Mouse (Mus musculus): ENCODE data around the gene Pfn3. TPM values are rescaled to one million over a fixed set of nuclear protein-coding genes. Genes with fewer than 3 reads are reported as not detected.

Gene Pfn3
- total RNA-seq, 1 experiment from 2014 or later: not detected

GRCm38 (mm10) chr13:55398088-55398487 is 16.9 kb downstream of the Pfn3 start, which contains the start of gene Slc34a1:
Gene Slc34a1, plus strand, starts transcription at chr13:55398187.
- DNase-seq: no peak

- DNase-seq: peak; percentile 34
Observed at GRCm38 (mm10) chr13:55392933-55393332, 22.1 kb downstream of the Pfn3 start.

GRCm38 (mm10) chr13:55391626-55392029 is 23.4 kb downstream of the Pfn3 start:
- no peak for DNase-seq

GRCm38 (mm10) chr13:55390644-55391043 is 24.4 kb downstream of the Pfn3 start:
- DNase-seq: no peak

- no peak for DNase-seq
Observed at GRCm38 (mm10) chr13:55381790-55382189, 33.2 kb downstream of the Pfn3 start.

GRCm38 (mm10) chr13:55378907-55379580 is 36.0 kb downstream of the Pfn3 start:
- DNase-seq: no peak

- no peak for DNase-seq
Observed at GRCm38 (mm10) chr13:55375877-55376276, 39.2 kb downstream of the Pfn3 start.

- no peak for DNase-seq
Observed at GRCm38 (mm10) chr13:55374206-55374924, 40.7 kb downstream of the Pfn3 start.

- DNase-seq: no peak
Observed at GRCm38 (mm10) chr13:55371740-55372139, 43.3 kb downstream of the Pfn3 start.

GRCm38 (mm10) chr13:55371007-55371681 is 43.9 kb downstream of the Pfn3 start:
- DNase-seq: no peak

GRCm38 (mm10) chr13:55370234-55370633 is 44.8 kb downstream of the Pfn3 start:
- DNase-seq: peak; percentile 32

- peak; percentile 33 for DNase-seq
Observed at GRCm38 (mm10) chr13:55369531-55370114, 45.4 kb downstream of the Pfn3 start, which contains the start of gene Rgs14. Gene Rgs14, plus strand, starts transcription at chr13:55369732.

GRCm38 (mm10) chr13:55368401-55368800 is 46.6 kb downstream of the Pfn3 start:
- DNase-seq: no peak

Small RNAs within 50 kb of the gene (microRNA-seq; reads per million reads assigned to microRNA genes)
- gene Mir6943: 0 to 1.5 reads per million in 2 experiments

Other genes starting within 250 kb of the Pfn3 start
- gene Nsd1, start 205.4 kb downstream of the Pfn3 start, total RNA-seq (2021): 120 and 132 TPM in 2 replicates
- 170 and 174 TPM in 2 replicates for gene Prelid1, start 94.7 kb downstream of the Pfn3 start, total RNA-seq (2021)
- gene Rab24, start 93.3 kb downstream of the Pfn3 start, total RNA-seq (2021): 53.7 and 60.7 TPM in 2 replicates
- 10.0 and 10.9 TPM in 2 replicates for gene Mxd3, start 85.4 kb downstream of the Pfn3 start, total RNA-seq (2021)
- 105 and 107 TPM in 2 replicates for gene Lman2, start 52.4 kb downstream of the Pfn3 start, total RNA-seq (2021)
- 0.44 and 4.5 TPM in 2 replicates for gene Rgs14, start 45.5 kb downstream of the Pfn3 start, total RNA-seq (2021)
- 0.33 TPM in 1 of 2 replicates, not detected in the other for gene Slc34a1, start 17.0 kb downstream of the Pfn3 start, total RNA-seq (2021)
- 4.3 and 60.0 TPM in 2 replicates for gene F12, start 11.6 kb upstream of the Pfn3 start, total RNA-seq (2021)
- 35.3 and 55.4 TPM in 2 replicates for gene Grk6, start 29.8 kb upstream of the Pfn3 start, total RNA-seq (2021)
- gene Prr7, start 49.0 kb upstream of the Pfn3 start, total RNA-seq (2021): 3.1 and 6.0 TPM in 2 replicates
- gene Dbn1, start 72.9 kb upstream of the Pfn3 start, total RNA-seq (2021): 24.0 and 24.9 TPM in 2 replicates
- gene Pdlim7, start 98.4 kb upstream of the Pfn3 start, total RNA-seq (2021): 23.8 and 26.7 TPM in 2 replicates
- gene Dok3, start 114.1 kb upstream of the Pfn3 start, total RNA-seq (2021): 3.4 and 11.6 TPM in 2 replicates
- 38.4 and 46.0 TPM in 2 replicates for gene Ddx41, start 121.4 kb upstream of the Pfn3 start, total RNA-seq (2021)
- gene Fam193b, start 155.9 kb upstream of the Pfn3 start, total RNA-seq (2021): 42.5 and 50.2 TPM in 2 replicates
- gene Tmed9, start 158.5 kb upstream of the Pfn3 start, total RNA-seq (2021): 145 and 156 TPM in 2 replicates
- gene B4galt7, start 184.7 kb upstream of the Pfn3 start, total RNA-seq (2021): 11.6 and 15.4 TPM in 2 replicates
- gene Caml, start 207.8 kb upstream of the Pfn3 start, total RNA-seq (2021): 25.4 and 27.9 TPM in 2 replicates
- 35.1 and 41.8 TPM in 2 replicates for gene Ddx46, start 219.8 kb upstream of the Pfn3 start, total RNA-seq (2021)